Mouse (Mus musculus): ENCODE data around the gene Zfp536.

- TF ChIP-seq CTCF (IDR thresholded peaks at IDR 0.05) (no peak), EP300 (IDR thresholded peaks at IDR 0.05) (no peak)
These were observed 229.4 kb downstream of the Zfp536 start for GRCm38 (mm10) chr7:37544011-37544410.

Data from lung, postnatal 0 days (tissue).